Mouse (Mus musculus): ENCODE measurements around the gene Cxcl1. TPM values are rescaled to one million over a fixed set of nuclear protein-coding genes. Genes with fewer than 3 reads are reported as not detected.
A peak's percentile ranks its signal among the peaks of the same experiment; 100 is the strongest.

Cxcl1 gene
- total and polyA plus RNA-seq, 3 experiments, result 0.48 to 2.8 (median 1.0) TPM

DNA sequence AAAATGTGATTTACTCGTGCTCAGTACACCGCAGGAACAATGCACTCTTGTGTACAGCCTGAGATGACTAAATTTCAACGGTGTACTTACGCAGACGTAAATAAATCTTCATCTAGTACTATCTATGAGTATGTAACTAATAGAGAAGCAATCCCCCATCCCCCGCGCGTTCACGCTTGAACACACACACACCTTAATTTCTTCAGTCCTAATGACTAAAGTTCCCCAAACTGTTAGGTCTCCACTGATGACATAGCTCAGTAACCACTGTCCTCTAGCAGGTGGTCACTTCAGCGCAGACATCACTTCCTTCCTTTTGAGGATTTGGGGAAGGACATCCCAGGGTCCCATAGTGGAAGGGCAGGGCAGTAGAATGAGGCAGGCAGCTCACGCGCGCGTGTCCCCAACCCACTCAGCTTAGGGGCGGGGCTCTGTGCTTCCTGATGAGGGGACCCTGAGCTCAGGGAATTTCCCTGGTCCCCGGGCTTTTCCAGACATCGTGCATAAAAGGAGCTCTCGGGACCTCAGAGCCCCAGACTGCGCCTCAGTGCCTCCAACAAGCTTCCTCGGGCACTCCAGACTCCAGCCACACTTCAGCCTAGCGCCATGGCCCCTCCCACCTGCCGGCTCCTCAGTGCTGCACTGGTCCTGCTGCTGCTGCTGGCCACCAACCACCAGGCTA lies 12.4 kb downstream of the Cxcl1 start, which contains the start of gene Cxcl2:
Gene Cxcl2, plus strand, starts transcription at position 533 of the 682 bp plus-strand sequence.
- no peak within 1 kb of the TSS for H3K27ac ChIP-seq
- no peaks in the 10 kb centered on the region for H3K79me2 ChIP-seq (replicated peaks; ENCODE audit: control insufficient read depth, insufficient read depth, low read length)
- peak in 1 of 2 experiments; percentile 29 for DNase-seq
- no peaks in the 10 kb centered on the region for H3K36me3 ChIP-seq (ENCODE audit: control insufficient read depth, insufficient read depth, low read length)
- no peak for TF ChIP-seq EP300 (IDR thresholded peaks at IDR 0.05; ENCODE audit: insufficient read depth, low read depth, low read length)
- 0 out of 2 replicates have a peak, but pooled peaks cover 3% of the 10 kb centered on the region for H3K27me3 ChIP-seq (ENCODE audit: control insufficient read depth, insufficient read depth, low read length)
- H3K9ac ChIP-seq (ENCODE audit: low read depth, low read length), result 0 out of 2 replicates have a peak within 1 kb of the TSS, but pooled peaks have one; percentile 14
- WGBS, result 10% methylated on average over 22 of the region's 22 CpGs
- H3K4me1 ChIP-seq (ENCODE audit: control insufficient read depth, insufficient read depth, low read length), result peaks cover 5% of the 10 kb centered on the region
- intact Hi-C loops (cut with DNase I), result loop anchor here (5.0 kb wide), 1 partner anchor 116 kb away; the partner anchor contains the start of gene Cxcl3
- H3K4me3 ChIP-seq, result 0 out of 2 replicates have a peak within 1 kb of the TSS, but pooled peaks have one; percentile 16

DNA sequence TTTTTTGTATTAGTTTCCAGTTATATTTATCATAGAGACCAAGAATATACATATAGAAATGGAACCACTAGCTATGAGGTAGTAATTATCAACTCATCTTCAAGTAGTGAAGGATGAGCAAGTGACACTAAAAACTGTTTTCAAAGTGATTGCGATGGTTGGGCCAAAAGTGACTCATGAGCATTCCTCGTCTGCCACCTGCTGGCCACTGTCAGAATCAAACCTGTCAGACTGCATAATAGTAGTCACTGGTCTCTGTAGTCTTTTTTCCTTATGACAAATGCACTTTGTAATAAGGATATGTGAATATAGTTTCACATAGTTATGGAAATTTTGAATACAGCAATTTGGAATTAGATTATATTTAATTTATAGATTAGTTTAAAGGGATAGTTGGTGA lies 17.9 kb downstream of the Cxcl1 start:
- H3K27ac ChIP-seq, result no peak overlapping the region
- no peak overlapping the region for H3K9ac ChIP-seq (ENCODE audit: low read depth, low read length)
- 0 out of 2 replicates have a peak, but pooled peaks cover 2% of the 10 kb centered on the region for H3K27me3 ChIP-seq (ENCODE audit: control insufficient read depth, insufficient read depth, low read length)
- no peaks in the 10 kb centered on the region for H3K36me3 ChIP-seq (ENCODE audit: control insufficient read depth, insufficient read depth, low read length)
- 1% methylated on average over 2 of the region's 2 CpGs for WGBS
- H3K79me2 ChIP-seq (replicated peaks; ENCODE audit: control insufficient read depth, insufficient read depth, low read length), result no peaks in the 10 kb centered on the region
- no peaks in the 10 kb centered on the region for H3K4me1 ChIP-seq (ENCODE audit: control insufficient read depth, insufficient read depth, low read length)
- DNase-seq, result peak; percentile 49 to 79
- no peak overlapping the region for H3K4me3 ChIP-seq
- TF ChIP-seq CTCF (IDR thresholded peaks at IDR 0.05), result peak; percentile 92
- TF ChIP-seq EP300 (IDR thresholded peaks at IDR 0.05; ENCODE audit: insufficient read depth, low read depth, low read length), result peak; percentile 86
- TF ChIP-seq POLR2A (IDR thresholded peaks at IDR 0.05; ENCODE audit: insufficient read depth, low read depth, low read length), result no peak
- intact Hi-C loops (cut with DNase I), result loop anchor here (2.0 kb wide), 1 partner anchor 248 kb away; no protein-coding TSS in a partner anchor

DNA sequence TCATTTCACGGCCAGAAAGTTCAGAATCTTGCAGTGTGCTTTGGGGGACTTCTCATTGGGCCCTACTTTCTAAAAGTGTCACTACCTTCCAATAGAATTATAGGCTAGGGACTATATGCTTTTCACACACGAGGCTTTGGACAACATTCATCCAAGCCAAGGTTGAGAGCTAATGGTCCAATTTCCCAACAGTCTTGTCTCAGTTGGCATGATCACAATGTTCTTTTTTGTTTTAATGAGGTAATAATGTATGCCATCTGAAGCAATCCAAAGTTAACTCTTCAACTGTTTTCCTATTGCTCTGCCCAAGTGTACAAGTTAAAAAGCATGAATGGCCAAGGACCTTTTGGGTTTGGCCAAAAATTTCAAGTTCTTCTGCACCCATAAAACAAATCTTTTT lies 28.5 kb downstream of the Cxcl1 start:
- intact Hi-C loops (cut with DNase I), result no loop called here
- H3K79me2 ChIP-seq (replicated peaks; ENCODE audit: control insufficient read depth, insufficient read depth, low read length), result no peaks in the 10 kb centered on the region
- no peak overlapping the region for H3K4me3 ChIP-seq
- no peak for DNase-seq
- no peaks in the 10 kb centered on the region for H3K27me3 ChIP-seq (ENCODE audit: control insufficient read depth, insufficient read depth, low read length)
- H3K9ac ChIP-seq (ENCODE audit: low read depth, low read length), result no peak overlapping the region
- WGBS, result 65% methylated on average over 2 of the region's 2 CpGs
- H3K4me1 ChIP-seq (ENCODE audit: control insufficient read depth, insufficient read depth, low read length), result no peaks in the 10 kb centered on the region
- TF ChIP-seq POLR2A (IDR thresholded peaks at IDR 0.05; ENCODE audit: insufficient read depth, low read depth, low read length), result no peak
- H3K36me3 ChIP-seq (ENCODE audit: control insufficient read depth, insufficient read depth, low read length), result no peaks in the 10 kb centered on the region
- no peak overlapping the region for H3K27ac ChIP-seq

DNA sequence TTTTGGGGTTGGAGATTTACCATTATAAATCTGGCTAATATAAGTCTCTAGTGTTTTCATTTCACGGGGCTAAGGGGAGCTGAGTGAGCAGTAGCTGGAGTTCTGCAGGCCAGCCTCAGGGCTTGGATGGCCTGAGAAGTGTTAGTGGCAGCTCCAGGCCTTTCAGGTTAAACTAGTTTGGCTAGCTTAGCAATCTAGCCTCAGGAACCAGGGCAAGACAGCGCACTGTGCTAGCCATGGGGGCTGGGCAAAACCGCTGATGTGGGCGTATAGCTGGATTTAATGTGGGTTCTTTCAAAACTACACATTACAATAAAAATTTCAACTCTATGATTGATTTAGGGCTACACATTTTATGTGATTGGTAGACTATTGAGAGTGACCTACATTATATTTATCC lies 31.9 kb downstream of the Cxcl1 start:
- 94% methylated on average over 4 of the region's 4 CpGs for WGBS
- Histone ChIP-seq H3K27ac (no peak overlapping the region), H3K9ac (ENCODE audit: low read depth, low read length) (no peak overlapping the region), H3K79me2 (replicated peaks; ENCODE audit: control insufficient read depth, insufficient read depth, low read length) (no peaks in the 10 kb centered on the region), H3K4me3 (no peak overlapping the region), H3K36me3 (ENCODE audit: control insufficient read depth, insufficient read depth, low read length) (no peaks in the 10 kb centered on the region), H3K4me1 (ENCODE audit: control insufficient read depth, insufficient read depth, low read length) (no peaks in the 10 kb centered on the region), H3K27me3 (ENCODE audit: control insufficient read depth, insufficient read depth, low read length) (no peaks in the 10 kb centered on the region)
- DNase-seq, result no peak
- intact Hi-C loops (cut with DNase I), result no loop called here
- no peak for TF ChIP-seq POLR2A (IDR thresholded peaks at IDR 0.05; ENCODE audit: insufficient read depth, low read depth, low read length)
- no peak for TF ChIP-seq CTCF (IDR thresholded peaks at IDR 0.05)
- no peak for TF ChIP-seq EP300 (IDR thresholded peaks at IDR 0.05; ENCODE audit: insufficient read depth, low read depth, low read length)

DNA sequence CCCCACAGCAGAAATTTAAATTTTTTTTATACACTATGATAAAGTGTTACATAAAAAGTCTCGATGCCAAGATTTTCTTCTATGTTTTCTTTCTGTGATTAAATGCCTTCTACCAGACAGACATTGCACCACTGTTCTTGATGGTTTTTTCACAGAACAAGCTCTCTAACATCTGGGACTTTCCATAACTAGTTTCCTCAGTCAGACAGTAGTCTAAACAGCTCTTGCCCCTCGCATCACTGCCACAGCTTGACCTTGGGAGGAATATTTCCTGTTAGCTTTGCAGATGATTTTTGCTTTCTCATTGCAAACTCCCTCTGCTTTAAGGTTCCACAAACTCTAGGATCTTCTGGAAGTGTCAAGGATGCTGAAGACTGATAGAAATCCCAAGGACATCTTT lies 39.5 kb downstream of the Cxcl1 start:
- Histone ChIP-seq H3K9ac (ENCODE audit: low read depth, low read length) (peak overlapping the region; percentile 84; the same call in 1 of the 2 replicates), H3K79me2 (replicated peaks; ENCODE audit: control insufficient read depth, insufficient read depth, low read length) (0 out of 2 replicates have a peak, but pooled peaks cover 1% of the 10 kb centered on the region), H3K27me3 (ENCODE audit: control insufficient read depth, insufficient read depth, low read length) (no peaks in the 10 kb centered on the region), H3K4me3 (peak overlapping the region; percentile 60), H3K27ac (peak overlapping the region; percentile 75), H3K36me3 (ENCODE audit: control insufficient read depth, insufficient read depth, low read length) (peaks cover 4% of the 10 kb centered on the region), H3K4me1 (ENCODE audit: control insufficient read depth, insufficient read depth, low read length) (peaks cover 2% of the 10 kb centered on the region)
- DNase-seq, result no peak
- 43% methylated on average over 2 of the region's 2 CpGs for WGBS
- intact Hi-C loops (cut with DNase I), result loop anchor here (2.0 kb wide), 1 partner anchor 40 kb away; the partner anchor contains the start of gene Cxcl1
- TF ChIP-seq CTCF (IDR thresholded peaks at IDR 0.05) (no peak), POLR2A (IDR thresholded peaks at IDR 0.05; ENCODE audit: insufficient read depth, low read depth, low read length) (no peak), EP300 (IDR thresholded peaks at IDR 0.05; ENCODE audit: insufficient read depth, low read depth, low read length) (no peak)

Measured in heart, adult 2 months (tissue).